Mouse (Mus musculus) gastrocnemius, postnatal 14 days (tissue): ENCODE measurements around the gene Rwdd1. TPM values are rescaled to one million over a fixed set of nuclear protein-coding genes. Genes with fewer than 3 reads are reported as not detected.
A peak's percentile ranks its signal among the peaks of the same experiment; 100 is the strongest.
"Not testable (repeated sequence)": the region's sequence is repeated elsewhere in the genome, so short reads cannot be mapped to it uniquely, and the experiment has no call there.

Source experiments
- DNase-seq: peaks from one replicate; pipeline ENCODE4 v3.0.0; 2021; ENCODE audit warnings: mixed read lengths
- intact Hi-C: fragments of 180-260 bp; cut with DNase I; formaldehyde crosslinking; loops from one replicate; pipeline ENCODE4 v1.15.1; 2025; ENCODE audit warnings: low total_unique reads
- long read RNA-seq, 2 experiments: library from polyadenylated mRNA; stranded (forward); transcript quantifications; one replicate each; pipeline ENCODE4 v2.0.0; 2021
- total RNA-seq, 2 experiments: library from RNA; stranded (reverse); gene quantifications; 2 replicates each; pipeline ENCODE4 v1.2.3; 2021

The Rwdd1 gene
- total RNA-seq: 100 to 1,000 TPM in 1 of 2 experiments, 10 to 100 TPM in 1; 98.6 to 107 TPM
- long read RNA-seq, experiment 1, transcript Rwdd1-201 (7 exons, 1,090 nt): major isoform, 56 of 58 reads
- long read RNA-seq, experiment 1, partial matches to known transcripts: 1 of 58 reads
- long read RNA-seq, experiment 1, other reads (novel, unspliced or antisense): 1 of 58 reads
- long read RNA-seq, experiment 2, transcript Rwdd1-201 (7 exons, 1,090 nt): major isoform, 66 of 67 reads
- long read RNA-seq, experiment 2, partial matches to known transcripts: 0 of 67 reads
- long read RNA-seq, experiment 2, other reads (novel, unspliced or antisense): 1 of 67 reads

- intact Hi-C loops: no loop called here
- peak; percentile 99 for DNase-seq
Observed at GRCm38 (mm10) chr10:34019302-34020075, at the start of gene Rwdd1. Gene Rwdd1 (minus strand): TSS chr10:34019624.

GRCm38 (mm10) chr10:34066591-34066990 lies 47.2 kb upstream of the Rwdd1 start:
- DNase-seq: no peak
- intact Hi-C loops: no loop called here

GRCm38 (mm10) chr10:34053987-34054386 lies 34.6 kb upstream of the Rwdd1 start:
- intact Hi-C loops: no loop called here
- no peak for DNase-seq

GRCm38 (mm10) chr10:34044210-34044609 lies 24.8 kb upstream of the Rwdd1 start, which contains the start of gene Calhm4:
Gene Calhm4 (minus strand): TSS chr10:34044310.
- intact Hi-C loops: no loop called here
- no peak for DNase-seq

- no peak for DNase-seq
- intact Hi-C loops: no loop called here
Observed at GRCm38 (mm10) chr10:34037401-34037800, 18.0 kb upstream of the Rwdd1 start, which contains the start of gene Trappc3l. Gene Trappc3l (plus strand): TSS chr10:34037597.

GRCm38 (mm10) chr10:34036587-34036986 lies 17.2 kb upstream of the Rwdd1 start:
- intact Hi-C loops: no loop called here
- no peak for DNase-seq

GRCm38 (mm10) chr10:34033630-34034305 lies 14.3 kb upstream of the Rwdd1 start:
- intact Hi-C loops: loop anchor here (5.0 kb wide), 1 partner anchor 249 kb away; the partner anchor contains the start of gene Tspyl1
- peak; percentile 78 for DNase-seq

GRCm38 (mm10) chr10:34030322-34030721 lies 10.9 kb upstream of the Rwdd1 start:
- intact Hi-C loops: loop anchor here (5.0 kb wide), 1 partner anchor 252 kb away; the partner anchor contains the start of gene Tspyl1
- no peak for DNase-seq

- no peak for DNase-seq
- intact Hi-C loops: no loop called here
Observed at GRCm38 (mm10) chr10:34018746-34019301, 600 bp downstream of the Rwdd1 start.

- intact Hi-C loops: no loop called here
- no peak for DNase-seq
Observed at GRCm38 (mm10) chr10:34013241-34013640, 6.2 kb downstream of the Rwdd1 start.

GRCm38 (mm10) chr10:34012581-34012980 lies 6.8 kb downstream of the Rwdd1 start:
- no peak for DNase-seq
- intact Hi-C loops: no loop called here

GRCm38 (mm10) chr10:33998397-33998796 lies 21.0 kb downstream of the Rwdd1 start:
- DNase-seq: no peak
- intact Hi-C loops: no loop called here

- intact Hi-C loops, DNase-seq: not testable (repeated sequence)
Observed at GRCm38 (mm10) chr10:33996686-33997085, 22.7 kb downstream of the Rwdd1 start.

GRCm38 (mm10) chr10:33986771-33987170 lies 32.7 kb downstream of the Rwdd1 start:
- intact Hi-C loops: no loop called here
- DNase-seq: peak; percentile 26

- no peak for DNase-seq
Observed at GRCm38 (mm10) chr10:33974781-33975494, 44.5 kb downstream of the Rwdd1 start.

GRCm38 (mm10) chr10:33952509-33952908 lies 66.9 kb downstream of the Rwdd1 start:
- intact Hi-C loops: no loop called here
- no peak for DNase-seq

More at GRCm38 (mm10) chr10:33974781-33975494, 44.5 kb downstream of the Rwdd1 start:
- intact Hi-C loops: no loop called here

GRCm38 (mm10) chr10:33950803-33951583 lies 68.4 kb downstream of the Rwdd1 start, which contains the start of gene Zup1:
Gene Zup1 (minus strand): TSS chr10:33951269.
- intact Hi-C loops: no loop called here

More at GRCm38 (mm10) chr10:33950803-33951583, 68.4 kb downstream of the Rwdd1 start, which contains the start of gene Zup1:
- peak; percentile 86 for DNase-seq
